Mouse (Mus musculus) cerebellum, adult 11-12 months (tissue): ENCODE data around the gene Wdr46.

ENCODE experiments used
- DNase-seq: peaks from one replicate; pipeline ENCODE4 v3.0.0; 2022

The Wdr46 gene

DNA sequence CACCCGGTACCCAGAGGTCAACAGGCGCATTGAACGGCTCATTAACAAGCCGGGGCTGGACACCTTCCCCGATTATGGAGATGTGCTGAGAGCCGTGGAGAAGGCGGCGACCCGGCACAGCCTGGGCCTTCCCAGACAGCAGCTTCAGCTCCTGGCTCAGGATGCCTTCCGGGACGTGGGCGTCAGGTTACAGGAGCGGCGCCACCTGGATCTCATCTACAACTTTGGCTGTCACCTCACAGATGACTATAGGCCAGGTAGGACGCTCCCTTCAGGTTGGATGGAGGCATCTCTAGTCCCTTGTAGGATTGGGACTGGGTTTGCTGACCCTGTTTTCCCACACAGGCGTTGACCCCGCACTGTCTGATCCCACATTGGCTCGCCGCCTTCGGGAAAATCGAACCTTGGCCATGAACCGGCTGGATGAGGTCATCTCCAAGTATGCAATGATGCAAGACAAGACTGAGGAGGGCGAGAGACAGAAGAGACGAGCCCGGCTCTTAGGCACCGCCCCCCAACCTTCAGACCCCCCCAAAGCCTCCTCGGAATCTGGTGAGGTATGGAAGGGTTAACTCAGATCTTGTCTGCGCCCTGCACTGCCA, 28.5 kb upstream of the Wdr46 start:
- DNase-seq: peak; percentile 64

DNA sequence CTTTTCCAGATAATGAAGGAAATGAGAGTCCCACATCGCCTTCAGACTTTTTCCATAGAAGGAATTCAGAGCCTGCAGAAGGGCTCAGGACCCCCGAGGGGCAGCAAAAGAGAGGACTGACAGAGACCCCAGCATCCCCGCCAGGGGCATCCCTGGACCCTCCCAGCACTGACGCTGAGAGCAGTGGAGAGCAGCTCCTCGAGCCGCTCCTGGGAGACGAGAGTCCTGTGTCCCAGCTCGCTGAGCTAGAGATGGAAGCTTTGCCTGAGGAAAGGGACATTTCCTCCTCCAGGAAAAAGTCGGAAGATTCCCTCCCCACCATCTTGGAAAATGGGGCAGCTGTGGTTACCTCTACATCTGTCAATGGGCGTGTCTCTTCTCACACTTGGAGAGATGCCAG, 27.2 kb upstream of the Wdr46 start:
- peak; percentile 53 for DNase-seq

DNA sequence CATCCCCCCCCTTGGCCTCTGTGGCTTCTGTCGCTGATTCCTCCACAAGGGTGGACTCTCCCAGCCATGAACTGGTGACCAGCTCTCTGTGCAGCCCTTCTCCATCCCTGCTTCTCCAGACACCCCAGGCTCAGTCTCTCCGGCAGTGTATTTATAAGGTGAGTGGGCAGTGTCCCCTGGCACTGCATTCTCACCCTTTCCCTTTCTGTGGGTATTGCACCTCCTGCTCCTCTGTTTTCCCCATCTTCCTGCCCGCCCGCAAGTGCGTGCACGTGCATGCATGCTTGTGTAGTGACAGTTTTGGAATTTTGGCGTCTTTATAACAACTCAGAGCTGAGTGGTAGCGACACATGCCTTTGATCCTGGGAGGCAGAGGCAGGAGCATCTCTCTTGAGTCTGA, 26.6 kb upstream of the Wdr46 start:
- DNase-seq: peak; percentile 49

DNA sequence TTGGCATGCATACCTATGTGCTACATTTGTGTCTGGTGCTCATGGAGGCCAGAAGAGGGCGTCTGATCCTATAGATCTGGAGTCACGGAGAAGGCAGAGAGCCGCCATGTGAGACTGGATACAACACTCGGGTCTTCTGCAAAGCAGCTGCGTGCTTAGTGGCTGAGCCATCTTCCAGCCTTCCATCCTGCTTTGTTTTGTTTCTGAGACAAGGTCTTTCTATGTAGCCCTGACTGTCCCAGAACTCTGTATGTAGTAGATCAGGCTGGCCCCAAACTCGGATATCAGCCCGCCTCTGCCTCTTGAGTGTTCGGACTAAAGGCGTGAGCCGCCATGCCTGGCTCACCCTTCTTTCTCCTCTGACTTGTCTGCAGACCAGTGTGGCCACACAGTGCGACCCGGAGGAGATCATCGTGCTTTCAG, 25.5 kb upstream of the Wdr46 start:
- DNase-seq: peak; percentile 65

- peak; percentile 99 for DNase-seq
These were observed 24.7 kb upstream of the Wdr46 start, which contains the start of the genes Tapbp and Zbtb22 for GRCm38 (mm10) chr17:33915671-33916250. Tapbp (plus strand) TSS chr17:33915899. Zbtb22 (plus strand) TSS chr17:33915904.

DNA sequence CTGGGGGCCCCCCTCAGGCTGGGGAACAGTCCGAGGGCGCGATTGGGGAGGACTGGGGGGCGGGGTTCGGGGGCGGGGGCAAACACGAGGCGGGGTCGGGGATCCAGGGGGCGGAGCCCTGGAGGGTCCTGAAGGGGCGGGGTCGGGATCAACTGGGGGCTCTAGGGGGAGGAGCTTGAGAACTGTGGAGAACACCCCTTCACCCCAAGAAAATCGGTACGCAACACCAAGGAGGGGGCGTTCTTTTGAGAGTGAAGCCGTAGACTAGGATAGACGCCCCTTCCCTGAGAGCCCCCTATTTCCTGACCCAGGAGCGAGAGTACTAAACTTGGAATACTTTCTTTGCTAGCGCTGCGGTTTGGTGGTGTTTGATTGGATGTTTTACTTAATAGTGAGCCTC, 24.2 kb upstream of the Wdr46 start:
- DNase-seq: peak; percentile 71

GRCm38 (mm10) chr17:33916847-33917655, 23.4 kb upstream of the Wdr46 start:
- no peak for DNase-seq

- DNase-seq: peak; percentile 72
These were observed 22.7 kb upstream of the Wdr46 start for GRCm38 (mm10) chr17:33917656-33918292.

- DNase-seq: peak; percentile 70
These were observed 21.9 kb upstream of the Wdr46 start for GRCm38 (mm10) chr17:33918293-33919203.

GRCm38 (mm10) chr17:33919351-33920281, 20.8 kb upstream of the Wdr46 start:
- DNase-seq: peak; percentile 83

- DNase-seq: peak; percentile 82
These were observed 20.0 kb upstream of the Wdr46 start for GRCm38 (mm10) chr17:33920282-33921097.

GRCm38 (mm10) chr17:33921361-33921760, 19.1 kb upstream of the Wdr46 start:
- peak; percentile 31 for DNase-seq

- DNase-seq: no peak
These were observed 15.7 kb upstream of the Wdr46 start for GRCm38 (mm10) chr17:33924577-33925283.

DNA sequence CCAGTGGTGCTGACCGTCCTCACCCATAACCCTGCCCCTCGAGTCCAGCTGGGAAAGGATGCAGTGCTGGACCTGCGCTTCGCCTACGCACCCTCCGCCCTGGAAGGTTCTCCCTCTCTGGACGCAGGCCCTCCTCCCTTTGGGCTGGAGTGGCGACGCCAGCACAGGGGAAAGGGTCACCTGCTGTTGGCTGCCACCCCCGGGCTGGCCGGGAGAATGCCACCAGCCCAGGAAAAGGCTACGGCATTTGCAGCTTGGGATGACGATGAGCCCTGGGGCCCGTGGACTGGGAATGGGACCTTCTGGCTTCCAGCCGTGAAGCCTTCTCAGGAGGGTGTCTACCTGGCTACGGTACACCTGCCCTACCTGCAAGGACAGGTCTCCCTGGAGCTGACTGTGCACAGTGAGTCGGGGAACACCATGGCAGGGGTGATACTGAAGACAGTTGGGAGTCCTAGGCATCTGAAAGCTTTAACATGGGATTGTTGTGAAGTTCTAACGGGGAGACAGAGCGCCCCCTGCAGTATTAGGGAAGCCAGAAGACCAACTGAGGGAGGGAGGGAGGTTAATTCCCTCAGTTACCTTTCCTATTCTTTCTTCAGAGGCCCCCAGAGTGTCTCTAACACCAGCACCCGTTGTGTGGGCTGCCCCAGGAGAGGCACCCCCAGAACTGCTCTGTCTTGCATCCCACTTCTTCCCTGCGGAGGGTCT, 14.9 kb upstream of the Wdr46 start:
- DNase-seq: peak; percentile 44

DNA sequence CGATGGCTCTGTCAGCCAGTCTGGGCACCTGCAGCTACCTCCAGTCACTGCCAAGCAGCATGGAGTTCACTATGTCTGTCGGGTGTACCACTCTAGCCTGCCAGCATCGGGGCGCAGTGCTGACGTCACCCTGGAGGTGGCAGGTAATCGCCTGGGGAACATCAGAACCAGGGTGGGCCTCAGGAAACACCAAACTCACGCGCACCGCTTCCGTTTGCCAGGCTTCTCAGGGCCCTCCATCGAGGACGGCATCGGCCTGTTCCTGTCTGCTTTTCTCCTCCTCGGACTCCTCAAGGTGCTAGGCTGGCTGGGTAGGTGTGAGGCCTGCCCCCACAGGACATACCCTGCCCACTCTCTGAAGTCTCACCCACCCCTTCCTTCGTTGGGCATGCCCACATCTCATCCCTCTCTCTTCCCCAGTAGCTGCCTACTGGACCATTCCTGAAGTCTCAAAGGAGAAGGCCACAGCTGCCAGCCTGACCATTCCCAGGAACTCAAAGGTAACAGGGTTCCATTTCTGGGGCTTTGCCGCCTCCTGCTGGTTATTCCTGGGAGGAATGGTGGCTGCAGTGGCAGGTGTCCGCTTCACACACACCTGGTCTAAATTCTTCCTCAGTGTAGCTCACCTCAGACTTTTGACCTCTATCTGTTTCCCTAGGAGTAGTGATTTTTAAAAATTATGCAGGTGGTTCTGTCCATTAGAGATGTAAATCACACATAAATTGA, 14.1 kb upstream of the Wdr46 start:
- no peak for DNase-seq

DNA sequence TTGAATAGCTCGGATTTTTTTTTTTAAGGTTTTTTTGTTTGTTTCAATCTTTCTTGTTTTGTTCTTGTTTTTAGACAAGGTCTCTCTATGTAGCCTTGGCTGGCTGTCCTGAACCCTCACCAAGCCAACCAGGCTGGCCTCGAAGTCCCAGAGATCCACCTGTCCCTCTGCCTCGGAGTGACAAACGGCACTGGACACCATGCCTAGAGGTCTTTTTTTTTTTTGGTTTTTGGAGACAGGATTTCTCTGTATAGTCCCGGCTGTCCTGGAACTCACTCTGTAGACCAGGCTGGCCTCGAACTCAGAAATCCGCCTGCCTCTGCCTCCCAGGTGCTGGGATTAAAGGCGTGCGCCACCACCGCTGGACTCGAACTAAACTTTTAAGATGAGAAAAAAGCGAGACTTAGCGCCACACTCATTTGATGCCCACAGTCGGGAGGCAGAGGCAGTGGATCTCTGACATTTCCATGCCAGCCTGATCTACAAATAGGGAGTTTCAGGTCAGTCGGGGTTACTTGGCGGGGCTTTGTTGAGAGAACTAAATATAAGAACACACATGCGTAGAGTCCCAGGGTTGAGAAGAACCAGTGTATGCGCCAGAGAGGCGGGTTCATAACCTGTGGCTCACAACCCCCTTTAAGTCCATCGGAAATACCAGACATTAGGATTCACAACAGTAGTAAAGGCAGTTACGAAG, 12.1 kb upstream of the Wdr46 start:
- peak; percentile 42 for DNase-seq
